Mouse (Mus musculus) layer of hippocampus, adult 9-11 months (tissue): Measurements from ENCODE around the gene Ypel4.
A peak's percentile ranks its signal among the peaks of the same experiment; 100 is the strongest.
"Not testable (repeated sequence)": the region's sequence is repeated elsewhere in the genome, so short reads cannot be mapped to it uniquely, and the experiment has no call there.

Experiments
- DNase-seq: peaks from one replicate; pipeline ENCODE4 v3.0.0; 2022

The Ypel4 gene

GRCm38 (mm10) chr2:84728191-84728590, 5.7 kb upstream of the Ypel4 start:
- not testable (repeated sequence) for DNase-seq

- DNase-seq, result no peak
These were observed 2.7 kb upstream of the Ypel4 start for GRCm38 (mm10) chr2:84731206-84731605.

GRCm38 (mm10) chr2:84732394-84732793, 1.5 kb upstream of the Ypel4 start:
- no peak for DNase-seq

DNA sequence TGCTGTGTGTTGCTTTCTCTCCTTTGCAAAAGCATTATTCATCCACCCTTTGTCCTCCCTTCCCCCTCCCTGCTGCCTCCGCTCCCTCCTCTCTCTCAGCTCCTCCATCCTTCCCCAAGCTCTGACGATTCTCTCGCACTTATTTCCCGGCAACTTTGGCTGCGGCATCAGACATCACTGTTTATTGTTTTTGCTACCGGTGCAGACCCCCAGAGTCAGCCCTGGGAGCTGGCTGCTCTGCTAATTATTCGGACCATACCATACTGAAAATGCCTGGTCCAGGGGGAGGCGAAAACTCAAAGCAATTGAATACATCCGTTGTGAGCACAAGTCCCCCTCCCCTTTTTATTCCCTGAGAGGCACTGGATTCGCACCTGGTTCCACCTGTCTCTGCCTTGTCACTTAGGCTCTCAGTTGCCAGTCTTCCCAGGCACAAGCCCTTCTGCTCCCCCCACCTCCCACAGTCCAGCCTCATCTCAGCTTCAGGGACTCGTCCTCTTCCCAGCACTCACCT, 550 bp downstream of the Ypel4 start:
- DNase-seq, result no peak

DNA sequence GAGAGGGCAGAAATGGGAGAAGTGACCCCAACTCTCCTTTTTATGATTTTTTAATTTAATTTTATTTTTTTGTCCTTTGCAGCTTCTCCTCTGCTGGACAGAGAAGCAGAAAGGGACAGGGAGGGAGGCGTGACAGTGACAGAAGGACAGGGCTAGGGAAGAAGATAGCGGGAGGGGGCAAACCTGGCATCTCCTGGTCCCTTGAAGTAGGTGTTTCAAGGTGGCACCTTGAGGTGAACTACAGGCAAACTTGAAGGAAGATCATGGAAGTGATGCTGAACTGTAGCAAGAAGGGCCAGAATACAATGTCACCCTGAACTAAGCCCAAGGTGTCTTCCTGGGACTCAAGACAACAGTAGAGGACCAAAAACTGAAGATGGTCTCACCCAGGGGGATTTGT, 1.1 kb downstream of the Ypel4 start:
- no peak for DNase-seq

DNA sequence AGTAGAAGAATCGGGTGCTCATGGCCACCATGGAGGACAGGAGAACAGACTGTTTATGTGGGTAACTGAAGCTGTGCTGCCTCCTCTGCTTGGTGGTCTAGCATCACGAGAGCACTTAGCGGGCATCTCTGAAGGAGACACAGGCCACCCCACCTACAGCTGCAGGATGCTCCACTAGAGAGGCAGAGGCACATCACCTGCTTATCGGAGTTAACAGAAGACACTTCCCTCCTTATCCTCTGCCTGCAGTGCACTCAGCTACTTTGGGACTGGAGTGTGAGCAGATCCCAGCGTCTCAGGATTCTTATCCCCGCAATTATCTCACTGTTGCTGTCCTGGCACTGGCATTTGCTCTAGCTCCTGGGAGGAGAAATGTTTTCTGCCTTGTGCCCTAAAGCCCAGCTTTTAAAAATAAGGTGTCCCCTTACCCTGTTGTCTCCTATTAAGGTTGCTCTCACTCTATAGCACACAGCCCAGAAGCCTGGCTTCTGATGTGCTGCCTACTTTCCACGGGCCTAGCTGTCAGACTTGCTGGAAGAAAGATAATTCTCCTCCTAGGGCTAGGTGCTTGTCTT, 1.6 kb downstream of the Ypel4 start:
- no peak for DNase-seq

GRCm38 (mm10) chr2:84736312-84737161, 2.7 kb downstream of the Ypel4 start:
- no peak for DNase-seq

DNA sequence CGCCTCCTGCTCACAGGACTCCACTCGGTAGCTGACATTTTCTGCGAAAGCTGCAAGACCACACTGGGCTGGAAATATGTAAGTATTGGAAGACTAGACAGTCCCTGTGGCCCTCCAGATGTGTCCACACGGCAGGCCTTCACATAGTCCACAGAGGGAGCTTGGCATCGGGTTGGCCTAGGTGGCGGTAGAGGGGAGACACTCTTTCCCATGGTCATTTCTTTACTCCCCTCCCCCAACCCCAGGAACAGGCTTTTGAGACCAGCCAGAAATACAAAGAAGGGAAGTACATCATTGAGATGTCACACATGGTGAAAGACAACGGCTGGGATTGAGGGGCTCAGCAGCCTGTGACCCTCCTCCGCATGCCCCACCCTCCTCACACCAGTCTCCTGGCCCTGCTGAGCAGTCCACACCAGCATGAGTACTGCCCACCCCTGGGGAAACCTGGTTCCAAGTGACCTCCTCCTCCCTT, 3.6 kb downstream of the Ypel4 start:
- DNase-seq, result no peak

- no peak for DNase-seq
These were observed 4.5 kb downstream of the Ypel4 start for GRCm38 (mm10) chr2:84738271-84738911.

DNA sequence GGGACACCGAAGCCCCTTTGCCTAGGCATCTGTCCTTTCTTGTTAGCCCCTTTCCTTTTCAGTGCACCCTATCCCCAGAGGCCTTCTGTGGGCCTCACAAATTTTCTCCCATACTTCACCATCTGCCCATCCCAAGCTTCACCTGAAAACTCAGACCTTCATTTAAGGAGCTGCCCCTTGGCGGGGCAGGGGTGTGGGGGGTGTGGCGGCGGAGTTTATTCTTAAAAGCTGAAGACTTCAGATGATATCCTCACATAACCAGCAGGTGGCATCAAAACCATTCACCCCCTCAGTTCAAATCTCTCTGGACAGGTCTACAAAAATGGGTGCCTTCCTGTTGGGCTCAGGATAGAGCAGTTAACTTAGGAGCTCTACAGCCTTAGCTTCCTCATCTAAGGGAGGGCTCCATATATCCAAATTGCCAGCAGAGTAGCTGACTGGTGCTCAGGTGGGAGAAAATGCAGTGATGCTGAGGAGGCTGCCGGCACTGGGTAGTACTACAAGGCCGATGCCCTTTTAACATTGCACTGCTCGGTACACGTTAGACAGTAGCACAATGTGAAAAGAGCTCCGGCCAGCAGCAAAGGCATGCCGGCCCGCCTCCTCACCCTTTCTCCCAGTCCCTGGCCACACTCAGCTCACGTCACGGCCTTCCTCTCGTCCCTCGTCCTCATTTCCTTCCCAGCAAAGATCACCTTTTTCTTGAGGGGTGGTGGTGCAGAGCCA, 6.9 kb downstream of the Ypel4 start:
- DNase-seq, result no peak

- no peak for DNase-seq
These were observed 8.1 kb downstream of the Ypel4 start for GRCm38 (mm10) chr2:84741841-84742450.

GRCm38 (mm10) chr2:84742451-84743283, 8.8 kb downstream of the Ypel4 start:
- DNase-seq, result no peak

DNA sequence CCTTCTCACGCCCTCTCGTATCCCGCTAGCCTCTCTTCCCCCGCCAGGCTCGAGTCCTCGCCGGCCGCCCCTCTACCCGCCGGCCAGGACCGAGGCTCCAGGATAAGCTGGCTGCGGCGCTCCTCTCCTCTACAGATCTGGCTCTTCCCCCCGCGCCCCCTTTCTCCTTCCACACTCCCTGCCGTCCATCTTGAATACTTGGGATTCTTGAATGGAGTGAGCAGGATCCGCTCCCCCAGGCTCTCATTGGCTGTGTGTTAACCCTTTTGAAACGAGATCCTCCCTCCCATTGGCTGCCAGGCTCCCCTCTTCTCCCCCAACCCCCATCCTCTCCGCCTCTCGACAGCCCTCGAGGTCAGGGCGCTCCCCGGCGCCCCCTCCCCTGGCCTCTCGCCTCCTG, 9.7 kb downstream of the Ypel4 start, which contains the start of gene Gm19426:
Gene Gm19426, minus strand, starts transcription at position 95 of the 400 bp plus-strand sequence.
- DNase-seq, result peak; percentile 77

DNA sequence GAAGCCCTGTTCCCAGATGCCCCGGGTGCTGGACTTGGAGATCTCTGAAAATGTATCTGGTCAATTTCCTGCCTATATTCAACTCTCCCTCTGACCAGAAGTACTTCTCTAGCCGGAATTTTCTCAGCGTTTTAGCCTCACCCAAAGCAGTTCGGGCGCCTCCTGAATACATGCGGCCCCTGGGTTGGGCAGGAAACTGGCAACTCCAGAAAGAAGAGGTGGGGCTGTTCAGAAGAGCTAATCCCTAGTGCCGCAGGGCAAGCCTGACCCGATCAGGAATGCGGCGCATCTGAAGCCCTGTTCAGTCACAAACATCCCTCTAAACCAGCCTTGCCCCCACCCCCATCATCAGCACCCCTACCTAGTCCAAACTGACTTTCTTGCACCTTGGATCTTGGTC, 10.3 kb downstream of the Ypel4 start:
- DNase-seq, result no peak

- no peak for DNase-seq
These were observed 16.3 kb downstream of the Ypel4 start for GRCm38 (mm10) chr2:84750115-84750514.

DNA sequence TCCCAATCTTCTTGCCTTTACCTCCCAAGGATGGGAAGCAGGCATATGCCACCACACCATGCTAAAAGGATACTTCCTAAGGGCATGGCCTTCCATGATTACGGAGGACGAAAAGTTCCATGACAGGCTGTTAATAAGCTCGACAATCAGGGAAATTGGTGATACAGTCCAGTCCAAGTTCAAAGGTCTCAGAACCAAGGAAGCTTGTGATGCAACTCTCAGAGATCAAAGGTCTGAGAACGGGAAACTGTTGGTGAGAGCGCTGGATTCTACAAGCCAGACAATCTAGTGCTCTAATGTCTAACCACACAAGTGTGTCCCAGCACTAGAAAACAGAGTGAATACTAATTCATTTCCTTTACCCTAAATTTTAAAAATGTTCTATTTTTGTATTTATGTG, 22.4 kb downstream of the Ypel4 start:
- DNase-seq, result no peak

DNA sequence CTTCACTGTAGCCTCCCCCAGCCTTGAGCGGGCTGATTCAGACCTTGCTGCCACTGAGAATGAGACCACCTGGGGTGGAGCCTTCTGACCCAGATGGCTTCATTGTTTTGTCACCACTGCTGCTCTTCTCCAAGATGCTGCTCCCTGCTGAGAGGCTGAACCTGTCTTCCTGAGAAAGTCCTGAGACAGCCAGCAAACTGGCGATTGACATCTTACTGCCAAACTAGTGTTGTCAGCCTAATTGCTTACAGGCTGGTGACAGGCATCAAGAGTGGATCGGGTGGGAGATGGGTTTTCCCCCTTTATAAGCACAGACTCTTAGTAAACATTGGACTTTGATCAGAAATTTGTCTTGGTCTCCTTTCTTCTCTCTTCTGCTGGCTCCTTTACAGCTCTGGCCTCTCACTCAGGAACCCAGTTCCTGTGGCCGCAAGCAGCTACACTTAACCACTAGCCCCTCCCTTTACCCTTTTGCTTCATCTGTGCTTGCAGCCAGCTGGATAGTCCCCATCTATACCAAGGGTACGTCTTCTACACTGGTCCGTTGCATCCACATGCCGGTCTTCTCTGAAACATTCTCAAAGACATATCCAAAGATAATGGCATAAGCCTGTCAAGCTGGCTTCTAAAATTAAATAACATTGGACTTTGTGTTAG, 23.3 kb downstream of the Ypel4 start:
- no peak for DNase-seq

- no peak for DNase-seq
These were observed 24.8 kb downstream of the Ypel4 start for GRCm38 (mm10) chr2:84758542-84759127.

DNA sequence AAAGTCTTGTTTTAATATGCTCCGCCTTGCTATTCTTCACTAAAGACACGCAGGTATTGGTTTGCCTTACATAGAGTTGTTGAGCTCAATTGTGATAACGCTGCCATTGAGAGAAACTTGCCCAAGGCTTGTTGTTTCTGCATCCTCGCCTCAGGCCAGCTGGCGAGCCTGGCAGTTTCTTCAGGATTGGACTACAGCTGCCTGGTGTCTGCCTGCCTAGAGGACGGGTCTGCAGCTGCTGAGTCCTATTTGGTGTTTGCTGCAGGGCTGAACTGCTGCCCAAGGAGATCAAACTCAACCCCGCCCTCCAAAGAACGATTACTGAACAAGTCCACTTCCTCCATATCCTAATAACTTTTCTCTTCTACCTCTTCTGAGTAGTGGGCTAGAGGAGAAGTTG, 26.9 kb downstream of the Ypel4 start:
- no peak for DNase-seq

DNA sequence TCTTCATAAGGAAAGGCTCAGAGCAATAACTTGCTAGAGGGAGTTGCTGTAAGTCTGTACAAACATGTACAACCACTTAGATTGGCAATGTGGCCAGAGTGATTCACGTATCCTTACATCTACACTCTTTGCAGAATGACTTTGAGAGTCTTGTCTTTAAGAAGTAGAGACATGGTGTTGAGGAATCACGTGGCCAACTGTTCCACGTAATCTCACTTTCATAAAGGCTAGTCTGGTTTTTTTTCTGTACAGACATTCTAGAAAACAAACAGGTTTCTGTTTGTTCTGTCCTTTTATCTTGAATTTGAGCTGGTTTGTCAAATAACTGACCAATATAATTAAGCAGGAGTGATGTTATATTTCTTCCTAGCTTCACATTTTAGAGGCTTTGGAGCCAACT, 27.5 kb downstream of the Ypel4 start:
- DNase-seq, result no peak

- no peak for DNase-seq
These were observed 28.0 kb downstream of the Ypel4 start for GRCm38 (mm10) chr2:84761840-84762239.
